17 mouse cellular contexts compared by ENCODE assay signal in the genomic region with DNA sequence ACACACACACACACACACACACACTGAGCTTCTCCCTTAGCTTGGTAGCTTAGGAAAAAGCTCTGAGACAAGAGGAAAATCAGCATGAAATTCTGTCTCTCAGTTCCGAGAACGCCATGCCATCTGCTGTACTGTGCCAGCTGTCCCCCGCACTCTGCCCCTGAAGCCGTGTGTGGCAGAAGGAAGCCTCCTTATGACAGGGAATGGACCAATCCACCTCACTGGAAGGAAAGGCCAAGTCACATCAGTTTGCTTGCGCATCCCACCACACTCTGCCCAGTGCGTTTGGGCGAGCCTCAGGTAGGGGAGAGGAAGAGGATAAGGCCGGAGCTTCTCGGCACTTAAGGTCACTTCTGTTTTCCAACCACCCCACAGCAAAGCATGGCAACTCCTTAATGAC.
DNase-seq lines count a peak whose midpoint lies in the region; ATAC-seq and TF ChIP-seq lines count a peak whose summit lies in the region.
"Had no signal": no experiment of that assay in that cellular context is flagged by ENCODE, and none has a peak within 500 bp of the region (broad histone marks: within the 10 kb centered on the region; RNA-seq: fewer than 3 reads in every experiment).

No protein-coding gene starts in this region.

- no peaks in the 10 kb centered on the region for H3K27me3 ChIP-seq in midbrain, embryonic 12.5 days
- no peaks in the 10 kb centered on the region for H3K27me3 ChIP-seq in midbrain, embryonic 16.5 days (ENCODE audit: control insufficient read depth, insufficient read depth, low read depth, low read length)
- no peaks in the 10 kb centered on the region for H3K27me3 ChIP-seq in forebrain, embryonic 15.5 days
- H3K27me3 ChIP-seq in hindbrain, embryonic 13.5 days: no peaks in the 10 kb centered on the region
- H3K27me3 ChIP-seq in myocyte (ENCODE audit: control insufficient read depth, insufficient read depth, insufficient read length): no peaks in the 10 kb centered on the region
- H3K27me3 ChIP-seq: embryonic facial prominence, embryonic 15.5 days; lung, embryonic 15.5 days; megakaryocyte, embryonic 14.5 days had no signal

- no peaks in the 10 kb centered on the region for H3K9me3 ChIP-seq in midbrain, embryonic 12.5 days
- no peaks in the 10 kb centered on the region for H3K9me3 ChIP-seq in midbrain, embryonic 16.5 days (replicated peaks; ENCODE audit: control insufficient read depth, low read length, poor library complexity, severe bottlenecking)
- no peaks in the 10 kb centered on the region for H3K9me3 ChIP-seq in forebrain, embryonic 15.5 days
- H3K9me3 ChIP-seq in hindbrain, embryonic 13.5 days: no peaks in the 10 kb centered on the region
- H3K9me3 ChIP-seq: embryonic facial prominence, embryonic 15.5 days; heart, embryonic 10.5 days; lung, embryonic 15.5 days had no signal

- ATAC-seq in midbrain, embryonic 12.5 days (ENCODE audit: low FRiP score, low read depth): peak; percentile 67
- no peak; the same call in 1 of the 2 replicates for ATAC-seq in midbrain, embryonic 16.5 days
- ATAC-seq in forebrain, embryonic 15.5 days (replicated peaks): peak; percentile 69
- peak; percentile 61; the same call in 1 of the 2 replicates for ATAC-seq in hindbrain, embryonic 13.5 days (ENCODE audit: low FRiP score)
- ATAC-seq: intestine, embryonic 16.5 days had no signal

- H3K4me2 ChIP-seq in midbrain, embryonic 12.5 days (replicated peaks): no peak overlapping the region
- H3K4me2 ChIP-seq in midbrain, embryonic 16.5 days (ENCODE audit: low read length): no peak overlapping the region
- H3K4me2 ChIP-seq in forebrain, embryonic 15.5 days (replicated peaks): no peak overlapping the region
- no peak overlapping the region for H3K4me2 ChIP-seq in hindbrain, embryonic 13.5 days
- peak overlapping the region; percentile 41 for H3K4me2 ChIP-seq in myocyte (ENCODE audit: low read depth)
- H3K4me2 ChIP-seq: embryonic facial prominence, embryonic 15.5 days; liver, embryonic 11.5 days; lung, embryonic 15.5 days had no signal

- H3K4me1 ChIP-seq in midbrain, embryonic 12.5 days: peaks cover 13% of the 10 kb centered on the region
- H3K4me1 ChIP-seq in midbrain, embryonic 16.5 days (ENCODE audit: control insufficient read depth, insufficient read depth, low read length): no peaks in the 10 kb centered on the region; the same call in 1 of the 2 replicates
- H3K4me1 ChIP-seq in forebrain, embryonic 15.5 days: peaks cover 7% of the 10 kb centered on the region
- peaks cover 18% of the 10 kb centered on the region for H3K4me1 ChIP-seq in hindbrain, embryonic 13.5 days (replicated peaks)
- H3K4me1 ChIP-seq: embryonic facial prominence, embryonic 15.5 days had no signal

- H3K4me3 ChIP-seq in midbrain, embryonic 12.5 days: no peak overlapping the region
- no peak overlapping the region for H3K4me3 ChIP-seq in midbrain, embryonic 16.5 days (ENCODE audit: low read depth, low read length)
- H3K4me3 ChIP-seq in forebrain, embryonic 15.5 days: no peak overlapping the region
- H3K4me3 ChIP-seq in hindbrain, embryonic 13.5 days: no peak overlapping the region
- H3K4me3 ChIP-seq in myocyte: no peak overlapping the region
- H3K4me3 ChIP-seq: embryonic facial prominence, embryonic 15.5 days; heart, embryonic 10.5 days; lung, embryonic 15.5 days; megakaryocyte, embryonic 14.5 days had no signal

- no peak for TF ChIP-seq POLR2A in myocyte (IDR thresholded peaks at IDR 0.05; ENCODE audit: insufficient read length, low read depth)

- no peak overlapping the region for H3K9ac ChIP-seq in midbrain, embryonic 12.5 days (replicated peaks)
- no peak overlapping the region for H3K9ac ChIP-seq in midbrain, embryonic 16.5 days (ENCODE audit: low read depth, low read length)
- H3K9ac ChIP-seq in forebrain, embryonic 15.5 days (replicated peaks): no peak overlapping the region
- H3K9ac ChIP-seq in hindbrain, embryonic 13.5 days: no peak overlapping the region
- H3K9ac ChIP-seq: embryonic facial prominence, embryonic 15.5 days; lung, embryonic 15.5 days had no signal

- 84% methylated on average over 9 of the region's 9 CpGs for WGBS in midbrain, embryonic 12.5 days
- WGBS in midbrain, embryonic 16.5 days: 69% methylated on average over 9 of the region's 9 CpGs
- WGBS in forebrain, embryonic 15.5 days: 73% methylated on average over 9 of the region's 9 CpGs
- WGBS in hindbrain, embryonic 13.5 days: 69% methylated on average over 9 of the region's 9 CpGs

- H3K27ac ChIP-seq in midbrain, embryonic 12.5 days (replicated peaks): peak overlapping the region; percentile 7; the same call in 1 of the 2 replicates
- no peak overlapping the region for H3K27ac ChIP-seq in midbrain, embryonic 16.5 days (ENCODE audit: low read length)
- H3K27ac ChIP-seq in forebrain, embryonic 15.5 days (replicated peaks): peak overlapping the region; percentile 63
- H3K27ac ChIP-seq in hindbrain, embryonic 13.5 days: peak overlapping the region; percentile 70; the same call in 1 of the 2 replicates
- H3K27ac ChIP-seq: embryonic facial prominence, embryonic 15.5 days; heart, embryonic 10.5 days; lung, embryonic 15.5 days had no signal

- no peaks in the 10 kb centered on the region for H3K36me3 ChIP-seq in midbrain, embryonic 12.5 days
- H3K36me3 ChIP-seq in midbrain, embryonic 16.5 days (ENCODE audit: control insufficient read depth, insufficient read depth, low read length): no peaks in the 10 kb centered on the region
- no peaks in the 10 kb centered on the region for H3K36me3 ChIP-seq in forebrain, embryonic 15.5 days
- no peaks in the 10 kb centered on the region for H3K36me3 ChIP-seq in hindbrain, embryonic 13.5 days
- H3K36me3 ChIP-seq in myocyte (ENCODE audit: control insufficient read depth, insufficient read depth): peaks cover 17% of the 10 kb centered on the region
- H3K36me3 ChIP-seq: embryonic facial prominence, embryonic 15.5 days; heart, embryonic 10.5 days; lung, embryonic 15.5 days had no signal

- no peak overlapping the region for H3ac ChIP-seq in myocyte (ENCODE audit: control insufficient read depth, insufficient read length)

- H3K79me2 ChIP-seq in myocyte (ENCODE audit: control insufficient read depth, insufficient read depth): peaks cover 82% of the 10 kb centered on the region

- DNase-seq in thymus, postnatal 25 days: no peak
- DNase-seq in c-Kit-positive CD71-positive TER-119-positive erythroid progenitor cells, embryonic 14.5 days (ENCODE audit: low spot score): no peak
- DNase-seq: adrenal gland, postnatal 10 days; gastrocnemius, postnatal 10 days; right cerebral cortex, adult 18-20 months; thymus, postnatal 14 days had no signal

TF ChIP-seq in myocyte, 11 proteins besides CTCF, POLR2A, EP300 and RAD21:
- TF ChIP-seq MYOG (IDR thresholded peaks at IDR 0.05; ENCODE audit: control insufficient read depth in 1 of 3, insufficient read depth in 1 of 3, insufficient read length in 2 of 3, low read depth in 2 of 3) (peak in 1 of 3 experiments; percentile 34), MYOD1 (IDR thresholded peaks at IDR 0.05; ENCODE audit: control insufficient read depth in 1 of 3, insufficient read length in 2 of 3, low read depth in 2 of 3) (peak in 1 of 3 experiments; percentile 25), REST (IDR thresholded peaks at IDR 0.05; ENCODE audit: insufficient read depth, insufficient read length) (no peak)
